Mouse (Mus musculus): ENCODE data around the gene Gapt.
"Not testable (repeated sequence)": the region's sequence is repeated elsewhere in the genome, so short reads cannot be mapped to it uniquely, and the experiment has no call there.

The Gapt gene

DNA sequence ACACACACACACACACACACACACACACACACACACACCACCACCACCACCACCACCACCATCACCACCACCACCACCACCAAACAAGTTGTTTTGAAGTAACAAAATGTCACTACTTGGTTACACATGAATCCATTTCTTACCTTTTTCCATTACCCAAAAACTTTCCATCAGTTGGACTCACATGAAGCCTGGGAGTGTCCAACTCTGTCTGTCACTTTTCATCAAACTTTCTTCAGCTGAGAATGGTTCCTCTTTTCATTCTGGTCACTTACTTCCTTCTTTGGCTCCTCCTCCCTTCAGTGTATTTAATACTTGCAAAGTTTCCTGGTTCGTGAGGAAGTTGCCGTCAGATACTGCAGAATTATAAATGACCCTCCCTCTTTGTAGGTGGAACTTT, at the start of gene Gapt:
Gene Gapt, minus strand, starts transcription at position 259 of the 400 bp plus-strand sequence.
- no peak for DNase-seq (ENCODE audit: extremely low spot score)

GRCm38 (mm10) chr13:110406152-110406551, 49.2 kb upstream of the Gapt start:
- no peak for DNase-seq (ENCODE audit: extremely low spot score)

- not testable (repeated sequence) for DNase-seq (ENCODE audit: extremely low spot score)
These were observed 47.7 kb upstream of the Gapt start for GRCm38 (mm10) chr13:110404686-110405085.

DNA sequence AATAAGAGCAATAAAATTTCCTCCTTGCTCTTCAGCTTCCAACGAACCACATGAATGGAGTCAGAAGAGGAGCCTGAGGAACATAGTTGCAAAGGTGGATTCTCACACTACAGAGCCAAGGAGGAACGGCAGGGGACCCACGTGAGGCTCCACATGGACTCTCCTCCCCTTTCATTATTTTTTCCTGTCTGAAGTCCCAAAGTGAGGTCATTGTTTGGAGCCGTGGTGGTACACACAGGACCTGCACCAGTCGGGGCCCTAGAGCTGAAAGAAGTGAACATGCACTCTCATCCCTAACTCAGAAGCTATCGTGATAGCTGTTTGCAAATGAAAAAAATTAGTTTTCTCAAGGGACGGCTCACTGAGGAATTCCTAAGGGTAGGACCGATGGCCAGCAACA, 47.1 kb upstream of the Gapt start:
- DNase-seq (ENCODE audit: extremely low spot score) = no peak

DNA sequence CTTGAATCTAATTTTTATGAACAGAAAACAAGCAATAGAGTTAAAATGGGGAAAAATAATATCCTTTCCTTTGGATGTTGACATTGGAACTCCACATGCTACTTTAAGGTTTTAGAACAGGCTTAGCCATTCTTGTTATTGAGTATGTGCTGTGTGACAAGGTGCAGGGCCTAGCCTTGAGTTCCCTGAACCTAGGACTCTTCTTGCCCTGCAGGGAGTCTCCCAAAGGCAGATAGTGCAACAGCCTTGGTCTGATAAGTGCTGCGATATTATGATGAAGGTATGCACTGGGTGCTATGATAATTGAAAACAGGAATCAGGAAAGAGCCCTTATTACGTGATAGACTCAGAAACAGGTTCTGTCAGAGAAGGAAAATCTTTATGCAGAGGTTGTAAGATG, 44.9 kb upstream of the Gapt start:
- no peak for DNase-seq (ENCODE audit: extremely low spot score)

- DNase-seq (ENCODE audit: extremely low spot score) = no peak
These were observed 44.4 kb upstream of the Gapt start for GRCm38 (mm10) chr13:110401443-110401842.

- DNase-seq (ENCODE audit: extremely low spot score) = no peak
These were observed 41.7 kb upstream of the Gapt start for GRCm38 (mm10) chr13:110398513-110399270.

DNA sequence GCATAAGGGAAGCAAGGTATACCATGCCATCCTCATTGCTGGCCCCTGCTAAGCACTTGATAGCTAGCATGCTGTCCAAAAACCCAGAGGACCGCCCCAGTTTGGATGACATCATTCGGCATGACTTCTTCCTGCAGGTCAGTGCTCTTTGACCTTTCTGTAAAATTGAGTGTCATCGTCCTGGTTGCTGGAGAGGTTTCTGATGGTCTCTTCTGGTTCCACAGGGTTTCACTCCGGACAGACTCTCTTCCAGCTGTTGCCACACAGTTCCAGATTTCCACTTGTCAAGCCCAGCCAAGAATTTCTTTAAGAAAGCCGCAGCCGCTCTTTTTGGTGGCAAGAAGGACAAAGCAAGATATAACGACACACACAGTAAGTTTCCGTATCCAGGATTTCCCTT, 40.8 kb upstream of the Gapt start:
- DNase-seq (ENCODE audit: extremely low spot score) = no peak

- DNase-seq (ENCODE audit: extremely low spot score) = peak; percentile 41
These were observed 39.1 kb upstream of the Gapt start for GRCm38 (mm10) chr13:110395916-110396685.

DNA sequence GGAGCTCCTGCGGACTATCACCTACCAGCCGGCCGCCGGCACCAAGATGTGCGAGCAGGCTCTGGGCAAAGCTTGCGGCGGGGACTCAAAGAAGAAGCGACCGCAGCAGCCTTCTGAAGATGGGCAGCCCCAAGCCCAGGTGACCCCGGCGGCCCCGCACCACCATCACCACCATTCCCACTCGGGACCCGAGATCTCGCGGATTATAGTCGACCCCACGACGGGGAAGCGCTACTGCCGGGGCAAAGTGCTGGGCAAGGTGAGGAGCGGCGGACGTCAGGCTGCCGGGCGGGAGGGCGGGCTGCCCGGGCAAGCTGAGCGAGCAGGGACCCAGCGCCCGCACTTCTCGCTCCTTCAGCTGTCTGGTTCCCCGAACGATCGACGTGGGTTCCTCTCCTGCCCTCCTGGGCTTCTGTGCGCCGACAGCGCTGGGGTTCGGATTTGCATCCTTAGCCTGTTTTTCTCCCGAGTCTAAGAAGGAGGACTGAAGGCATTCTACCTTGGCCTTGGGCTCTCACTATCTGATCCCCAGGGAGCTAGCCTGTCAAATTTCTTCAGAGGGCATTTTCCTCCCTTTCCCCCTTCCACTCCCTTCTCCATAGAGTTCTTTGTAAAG, 38.3 kb upstream of the Gapt start:
- DNase-seq (ENCODE audit: extremely low spot score) = no peak

DNA sequence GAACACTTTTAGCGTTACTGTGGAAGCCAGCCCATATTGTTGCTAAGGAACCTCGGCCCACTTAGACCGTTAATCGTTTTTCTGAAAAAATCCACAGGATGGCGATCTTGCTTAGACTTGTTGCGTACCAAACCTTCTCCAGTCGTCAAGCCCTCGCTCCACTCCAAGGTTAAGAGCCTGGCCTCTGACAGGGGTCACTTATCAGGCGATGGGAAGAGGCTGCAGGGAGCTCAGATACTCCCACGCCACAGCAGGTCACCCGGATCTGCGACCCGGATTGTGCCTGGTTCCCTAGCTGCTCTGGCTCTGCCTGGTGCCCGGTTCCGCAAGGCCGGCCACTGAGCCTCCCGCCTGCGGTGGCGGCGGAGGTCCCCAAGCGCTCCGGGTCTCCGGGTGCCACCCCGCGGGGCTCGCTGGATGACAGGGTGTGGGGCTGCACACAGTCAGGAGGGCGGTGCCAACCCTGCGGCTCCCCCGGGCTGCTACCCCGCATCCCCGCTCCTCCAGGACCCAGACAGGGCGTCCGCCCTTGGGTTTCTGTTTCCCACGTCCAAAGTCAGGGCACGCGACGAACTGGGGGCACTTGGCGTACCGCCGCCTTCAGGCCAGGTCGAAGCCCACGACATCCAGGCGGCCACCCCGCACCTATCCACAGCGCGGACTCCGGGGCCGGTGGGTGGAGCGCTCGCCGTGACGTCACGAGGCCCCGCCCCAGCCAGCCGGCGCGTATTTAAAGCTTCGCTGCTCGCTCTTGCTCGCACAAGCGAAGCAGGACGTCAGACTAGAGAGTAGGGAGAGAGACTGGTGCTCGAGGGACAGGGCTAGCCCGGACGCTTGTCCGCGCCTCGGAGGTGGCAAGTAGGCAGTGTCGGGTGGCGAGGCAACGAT, 37.5 kb upstream of the Gapt start, which contains the start of gene Plk2:
Gene Plk2, plus strand, starts transcription at position 756 of the 888 bp plus-strand sequence.
- DNase-seq (ENCODE audit: extremely low spot score) = peak; percentile 95

- no peak for DNase-seq (ENCODE audit: extremely low spot score)
These were observed 35.6 kb upstream of the Gapt start for GRCm38 (mm10) chr13:110392631-110393030.

DNA sequence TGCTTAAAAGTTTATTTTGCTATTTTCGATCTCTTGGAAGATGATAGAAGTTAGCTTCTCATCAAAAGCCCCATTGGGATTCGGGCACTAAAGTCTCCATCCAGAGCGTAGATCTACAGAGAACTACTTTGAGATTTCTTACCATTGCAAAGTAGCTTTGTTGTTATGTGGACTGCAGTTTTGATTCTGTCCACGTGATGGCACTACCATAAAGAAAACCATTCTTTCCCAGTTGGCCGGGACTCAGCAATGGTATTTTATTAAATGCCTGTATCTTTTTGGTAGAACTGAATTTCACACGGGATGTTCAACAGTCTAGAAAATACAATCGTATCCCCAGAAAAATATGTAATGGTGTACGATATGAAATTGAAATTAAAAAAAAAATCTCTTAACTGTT, 35.2 kb upstream of the Gapt start:
- peak; percentile 66 for DNase-seq (ENCODE audit: extremely low spot score)

- DNase-seq (ENCODE audit: extremely low spot score) = no peak
These were observed 27.5 kb upstream of the Gapt start for GRCm38 (mm10) chr13:110384514-110384913.

GRCm38 (mm10) chr13:110382447-110382901, 25.5 kb upstream of the Gapt start:
- peak; percentile 59 for DNase-seq (ENCODE audit: extremely low spot score)

- no peak for DNase-seq (ENCODE audit: extremely low spot score)
These were observed 12.7 kb upstream of the Gapt start for GRCm38 (mm10) chr13:110369673-110370072.

- not testable (repeated sequence) for DNase-seq (ENCODE audit: extremely low spot score)
These were observed 11.6 kb upstream of the Gapt start for GRCm38 (mm10) chr13:110368556-110369040.

GRCm38 (mm10) chr13:110367961-110368555, 11.1 kb upstream of the Gapt start:
- no peak for DNase-seq (ENCODE audit: extremely low spot score)

GRCm38 (mm10) chr13:110366477-110366876, 9.5 kb upstream of the Gapt start:
- no peak for DNase-seq (ENCODE audit: extremely low spot score)

- no peak for DNase-seq (ENCODE audit: extremely low spot score)
These were observed 6.7 kb upstream of the Gapt start for GRCm38 (mm10) chr13:110363722-110364121.

- no peak for DNase-seq (ENCODE audit: extremely low spot score)
These were observed 5.9 kb downstream of the Gapt start for GRCm38 (mm10) chr13:110351051-110351450.
